Mouse (Mus musculus): ENCODE measurements around the gene Camsap2. TPM values are rescaled to one million over a fixed set of nuclear protein-coding genes. Genes with fewer than 3 reads are reported as not detected.

The Camsap2 gene
- polyA plus RNA-seq (2015; fragmentation: Nextera tagmentation; extraction: Ambion mirVana) = 23.1 and 27.1 TPM in 2 replicates

- peak within 1 kb of the TSS; percentile 92 for H3K4me3 ChIP-seq (replicated peaks)
- peak within 1 kb of the TSS; percentile 88 for H3K4me2 ChIP-seq
- peak within 1 kb of the TSS; percentile 97 for H3K9ac ChIP-seq (replicated peaks)
- under 1% methylated on average over 107 of the region's 121 CpGs for WGBS
- H3K27me3 ChIP-seq (replicated peaks) = no peaks in the 10 kb centered on the region
- peaks cover 42% of the 10 kb centered on the region for H3K4me1 ChIP-seq
- no peaks in the 10 kb centered on the region for H3K9me3 ChIP-seq (replicated peaks)
- peak within 1 kb of the TSS; percentile 99 for H3K27ac ChIP-seq (replicated peaks)
- H3K36me3 ChIP-seq = no peaks in the 10 kb centered on the region
- peak; percentile 97 for ATAC-seq (ENCODE audit: low FRiP score)
Observed at GRCm38 (mm10) chr1:136345454-136346372, at the start of gene Camsap2. Camsap2 (minus strand) TSS chr1:136346104.

- peak overlapping the region; percentile 39 for H3K4me2 ChIP-seq
- no peak overlapping the region for H3K4me3 ChIP-seq (replicated peaks)
- no peaks in the 10 kb centered on the region for H3K36me3 ChIP-seq
- no peak overlapping the region for H3K27ac ChIP-seq (replicated peaks)
- ATAC-seq (ENCODE audit: low FRiP score) = no peak
- H3K9ac ChIP-seq (replicated peaks) = no peak overlapping the region
- no peaks in the 10 kb centered on the region; the same call in 1 of the 2 replicates for H3K4me1 ChIP-seq
- no peaks in the 10 kb centered on the region for H3K9me3 ChIP-seq (replicated peaks)
- 36% methylated on average over 5 of the region's 5 CpGs for WGBS
- H3K27me3 ChIP-seq (replicated peaks) = no peaks in the 10 kb centered on the region
Observed at GRCm38 (mm10) chr1:136395073-136395472, 49.2 kb upstream of the Camsap2 start.

- H3K27me3 ChIP-seq (replicated peaks) = no peaks in the 10 kb centered on the region
- peaks cover 4% of the 10 kb centered on the region; the same call in 1 of the 2 replicates for H3K4me1 ChIP-seq
- no peaks in the 10 kb centered on the region for H3K36me3 ChIP-seq
- 42% methylated on average over 10 of the region's 10 CpGs for WGBS
- H3K4me3 ChIP-seq (replicated peaks) = no peak overlapping the region
- H3K9ac ChIP-seq (replicated peaks) = no peak overlapping the region
- ATAC-seq (ENCODE audit: low FRiP score) = no peak
- peak overlapping the region; percentile 39 for H3K4me2 ChIP-seq
- no peaks in the 10 kb centered on the region for H3K9me3 ChIP-seq (replicated peaks)
- H3K27ac ChIP-seq (replicated peaks) = no peak overlapping the region
Observed at GRCm38 (mm10) chr1:136394506-136394905, 48.6 kb upstream of the Camsap2 start.

- ATAC-seq (ENCODE audit: low FRiP score) = no peak
- no peak overlapping the region for H3K4me3 ChIP-seq (replicated peaks)
- no peaks in the 10 kb centered on the region for H3K36me3 ChIP-seq
- WGBS = 47% methylated on average over 5 of the region's 6 CpGs
- H3K27me3 ChIP-seq (replicated peaks) = no peaks in the 10 kb centered on the region
- no peak overlapping the region for H3K9ac ChIP-seq (replicated peaks)
- no peak overlapping the region for H3K4me2 ChIP-seq
- no peaks in the 10 kb centered on the region for H3K9me3 ChIP-seq (replicated peaks)
- peaks cover 4% of the 10 kb centered on the region; the same call in 1 of the 2 replicates for H3K4me1 ChIP-seq
- no peak overlapping the region for H3K27ac ChIP-seq (replicated peaks)
Observed at GRCm38 (mm10) chr1:136386914-136387313, 41.0 kb upstream of the Camsap2 start.

- WGBS = 82% methylated on average over 5 of the region's 5 CpGs
- no peak overlapping the region for H3K27ac ChIP-seq (replicated peaks)
- no peak overlapping the region for H3K4me3 ChIP-seq (replicated peaks)
- H3K9ac ChIP-seq (replicated peaks) = no peak overlapping the region
- H3K4me2 ChIP-seq = no peak overlapping the region
- no peak for ATAC-seq (ENCODE audit: low FRiP score)
- H3K9me3 ChIP-seq (replicated peaks) = no peaks in the 10 kb centered on the region
- H3K27me3 ChIP-seq (replicated peaks) = no peaks in the 10 kb centered on the region
- H3K36me3 ChIP-seq = no peaks in the 10 kb centered on the region
- H3K4me1 ChIP-seq = no peaks in the 10 kb centered on the region
Observed at GRCm38 (mm10) chr1:136381583-136381982, 35.7 kb upstream of the Camsap2 start.

- no peaks in the 10 kb centered on the region for H3K36me3 ChIP-seq
- H3K4me1 ChIP-seq = no peaks in the 10 kb centered on the region
- H3K27ac ChIP-seq (replicated peaks) = no peak overlapping the region
- H3K4me3 ChIP-seq (replicated peaks) = no peak overlapping the region
- H3K27me3 ChIP-seq (replicated peaks) = no peaks in the 10 kb centered on the region
- H3K9me3 ChIP-seq (replicated peaks) = no peaks in the 10 kb centered on the region
- 81% methylated on average over 6 of the region's 6 CpGs for WGBS
- no peak for ATAC-seq (ENCODE audit: low FRiP score)
- H3K4me2 ChIP-seq = no peak overlapping the region
- no peak overlapping the region for H3K9ac ChIP-seq (replicated peaks)
Observed at GRCm38 (mm10) chr1:136381169-136381568, 35.3 kb upstream of the Camsap2 start.

- no peak overlapping the region for H3K4me3 ChIP-seq (replicated peaks)
- 90% methylated on average over 8 of the region's 8 CpGs for WGBS
Observed at GRCm38 (mm10) chr1:136380606-136381005, 34.7 kb upstream of the Camsap2 start.

GRCm38 (mm10) chr1:136380161-136380560, 34.3 kb upstream of the Camsap2 start:
- H3K9me3 ChIP-seq (replicated peaks) = no peaks in the 10 kb centered on the region
- no peak overlapping the region for H3K27ac ChIP-seq (replicated peaks)
- H3K4me1 ChIP-seq = no peaks in the 10 kb centered on the region
- WGBS = 92% methylated on average over 4 of the region's 4 CpGs
- no peak for ATAC-seq (ENCODE audit: low FRiP score)
- no peak overlapping the region for H3K4me3 ChIP-seq (replicated peaks)
- no peaks in the 10 kb centered on the region for H3K27me3 ChIP-seq (replicated peaks)
- H3K36me3 ChIP-seq = no peaks in the 10 kb centered on the region
- no peak overlapping the region for H3K9ac ChIP-seq (replicated peaks)
- no peak overlapping the region for H3K4me2 ChIP-seq

More at GRCm38 (mm10) chr1:136380606-136381005, 34.7 kb upstream of the Camsap2 start:
- no peaks in the 10 kb centered on the region for H3K4me1 ChIP-seq
- no peak overlapping the region for H3K27ac ChIP-seq (replicated peaks)
- no peaks in the 10 kb centered on the region for H3K9me3 ChIP-seq (replicated peaks)
- no peak overlapping the region for H3K9ac ChIP-seq (replicated peaks)
- H3K36me3 ChIP-seq = no peaks in the 10 kb centered on the region
- no peak for ATAC-seq (ENCODE audit: low FRiP score)
- H3K27me3 ChIP-seq (replicated peaks) = no peaks in the 10 kb centered on the region
- no peak overlapping the region for H3K4me2 ChIP-seq

GRCm38 (mm10) chr1:136379261-136379660, 33.4 kb upstream of the Camsap2 start:
- H3K4me2 ChIP-seq = no peak overlapping the region
- no peaks in the 10 kb centered on the region for H3K9me3 ChIP-seq (replicated peaks)
- WGBS = 90% methylated on average over 7 of the region's 7 CpGs
- no peaks in the 10 kb centered on the region for H3K36me3 ChIP-seq
- no peak overlapping the region for H3K27ac ChIP-seq (replicated peaks)
- ATAC-seq (ENCODE audit: low FRiP score) = no peak
- no peak overlapping the region for H3K9ac ChIP-seq (replicated peaks)
- H3K4me1 ChIP-seq = no peaks in the 10 kb centered on the region
- no peak overlapping the region for H3K4me3 ChIP-seq (replicated peaks)
- H3K27me3 ChIP-seq (replicated peaks) = no peaks in the 10 kb centered on the region

- ATAC-seq (ENCODE audit: low FRiP score) = no peak
- Histone ChIP-seq H3K4me1 (peaks cover 20% of the 10 kb centered on the region; the same call in 1 of the 2 replicates), H3K36me3 (no peaks in the 10 kb centered on the region), H3K4me3 (replicated peaks) (no peak overlapping the region), H3K9ac (replicated peaks) (no peak overlapping the region), H3K4me2 (no peak overlapping the region), H3K9me3 (replicated peaks) (no peaks in the 10 kb centered on the region), H3K27me3 (replicated peaks) (no peaks in the 10 kb centered on the region), H3K27ac (replicated peaks) (no peak overlapping the region)
- 94% methylated on average over 3 of the region's 3 CpGs for WGBS
Observed at GRCm38 (mm10) chr1:136365986-136366385, 20.1 kb upstream of the Camsap2 start.

GRCm38 (mm10) chr1:136364711-136365110, 18.8 kb upstream of the Camsap2 start:
- Histone ChIP-seq H3K4me2 (no peak overlapping the region), H3K4me3 (replicated peaks) (no peak overlapping the region), H3K9me3 (replicated peaks) (no peaks in the 10 kb centered on the region), H3K27ac (replicated peaks) (no peak overlapping the region), H3K27me3 (replicated peaks) (no peaks in the 10 kb centered on the region), H3K9ac (replicated peaks) (no peak overlapping the region), H3K4me1 (peaks cover 12% of the 10 kb centered on the region; the same call in 1 of the 2 replicates), H3K36me3 (no peaks in the 10 kb centered on the region)
- 54% methylated on average over 18 of the region's 19 CpGs for WGBS
- ATAC-seq (ENCODE audit: low FRiP score) = no peak

GRCm38 (mm10) chr1:136363035-136363434, 17.1 kb upstream of the Camsap2 start:
- Histone ChIP-seq H3K4me2 (no peak overlapping the region), H3K4me3 (replicated peaks) (no peak overlapping the region), H3K36me3 (no peaks in the 10 kb centered on the region), H3K4me1 (peaks cover 16% of the 10 kb centered on the region), H3K9ac (replicated peaks) (no peak overlapping the region), H3K27ac (replicated peaks) (peak overlapping the region; percentile 33; the same call in 1 of the 2 replicates), H3K9me3 (replicated peaks) (no peaks in the 10 kb centered on the region), H3K27me3 (replicated peaks) (no peaks in the 10 kb centered on the region)
- WGBS = 62% methylated on average over 6 of the region's 6 CpGs
- no peak for ATAC-seq (ENCODE audit: low FRiP score)

All from neural tube, embryonic 15.5 days (tissue).